Mouse (Mus musculus) midbrain, postnatal 0 days (tissue): ENCODE results near the gene Anp32a. TPM values are rescaled to one million over a fixed set of nuclear protein-coding genes. Genes with fewer than 3 reads are reported as not detected.

Experiments used
- ATAC-seq: fragments of 200-750 bp; cut with Nextera tagmentation; 2 replicates; pipeline ENCODE4 v1.8.0; 2017; ENCODE audit warnings: moderate number of reproducible peaks, mild to moderate bottlenecking, moderate TSS enrichment, moderate library complexity; ENCODE audit not compliant: low FRiP score
- DNase-seq: peaks from one replicate; pipeline ENCODE4 v3.0.0-alpha.2; 2015; ENCODE audit warnings: low spot score
- H3K27ac ChIP-seq: fragments of 300-500 bp; sonication (generic); 2 replicates; pipeline ENCODE4 v1.5.1; 2014; ENCODE audit warnings: low read depth, mild to moderate bottlenecking, low read length, mixed read lengths
- H3K27me3 ChIP-seq: fragments of 300-500 bp; sonication (generic); 2 replicates; pipeline ENCODE4 v1.6.1; 2014; ENCODE audit warnings: low read length, control low read depth, mixed read lengths; ENCODE audit not compliant: insufficient read depth
- H3K36me3 ChIP-seq: fragments of 300-500 bp; sonication (generic); 2 replicates; pipeline ENCODE4 v1.6.1; 2014; ENCODE audit warnings: low read length, control low read depth, mixed read lengths; ENCODE audit not compliant: insufficient read depth
- H3K4me1 ChIP-seq: fragments of 300-500 bp; sonication (generic); 2 replicates; pipeline ENCODE4 v1.6.1; 2014; ENCODE audit warnings: mild to moderate bottlenecking, control low read depth, antibody characterized with exemption, low read length, mixed read lengths; ENCODE audit not compliant: insufficient read depth
- H3K4me2 ChIP-seq: fragments of 300-500 bp; sonication (generic); 2 replicates; pipeline ENCODE4 v1.6.1; 2014; ENCODE audit warnings: low read depth, mild to moderate bottlenecking, low read length, mixed read lengths; ENCODE audit not compliant: poor library complexity, severe bottlenecking
- H3K4me3 ChIP-seq: fragments of 300-500 bp; sonication (generic); 2 replicates; pipeline ENCODE4 v1.5.1; 2014; ENCODE audit warnings: low read depth, mild to moderate bottlenecking, low read length, moderate library complexity
- H3K9ac ChIP-seq: fragments of 300-500 bp; sonication (generic); replicated peaks from 2 replicates; pipeline ENCODE4 v1.6.1; 2014; ENCODE audit warnings: mild to moderate bottlenecking, low read length, moderate library complexity, mixed read lengths; ENCODE audit not compliant: poor library complexity, severe bottlenecking
- H3K9me3 ChIP-seq: fragments of 300-500 bp; sonication (generic); 2 replicates; pipeline ENCODE4 v1.6.1; 2016; ENCODE audit warnings: low read length, control low read depth
- CTCF ChIP-seq: IDR thresholded peaks from 2 replicates; pipeline ENCODE4 v1.5.1; 2016; ENCODE audit warnings: antibody characterized with exemption, mild to moderate bottlenecking
- WGBS: fragments of 180-500 bp; shearing (Covaris S2); extraction: QIAGEN DNeasy Blood & Tissue Kit; methylation state at CpG from one replicate; pipeline ENCODE4 v1.1.7; 2014; 5-methylcytosine and 5-hydroxymethylcytosine counted together
- polyA plus RNA-seq: library from polyadenylated mRNA; unstranded; fragments of >200 nt; fragmentation: Nextera tagmentation; extraction: Ambion mirVana; gene quantifications from 2 replicates; pipeline ENCODE4 v1.2.1, GENCODE M21; 2015
- total RNA-seq: library from RNA; depleted of rRNA; stranded (reverse); fragments of >200 nt; gene quantifications from 2 replicates; pipeline ENCODE4 v1.2.3, GENCODE M21; 2014

The Anp32a gene
- total and polyA plus RNA-seq, 2 experiments from 2014 or later: 76.2 to 88.8 TPM

DNA sequence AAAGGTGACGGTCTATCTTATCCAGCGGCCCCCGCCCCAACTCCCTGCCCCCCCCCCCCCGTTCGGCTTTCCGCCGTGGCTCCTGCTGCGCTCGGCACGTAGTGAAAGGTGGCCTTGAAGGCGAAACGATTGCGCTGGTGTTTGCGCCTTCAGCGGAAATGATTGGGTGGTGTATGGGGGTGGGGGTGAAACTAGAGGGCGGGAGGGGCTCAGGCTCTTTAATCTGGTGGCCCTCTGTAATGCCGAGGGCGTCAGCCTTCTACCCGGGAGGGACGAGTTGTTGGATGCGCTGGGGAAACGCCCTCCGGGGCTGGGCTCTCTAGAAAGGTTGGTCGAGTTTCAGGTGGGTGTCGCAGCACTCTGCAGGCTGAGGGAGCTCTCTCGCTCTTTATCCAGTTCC, 3.5 kb downstream of the Anp32a start:
- under 1% methylated on average over 23 of the region's 26 CpGs for WGBS
- no peak for TF ChIP-seq CTCF
- peak; percentile 33 for ATAC-seq
- H3K4me1 ChIP-seq: peaks cover 10% of the 10 kb centered on the region
- peak overlapping the region; percentile 92 for H3K4me2 ChIP-seq
- H3K9me3 ChIP-seq: no peaks in the 10 kb centered on the region
- peak overlapping the region; percentile 87 for H3K4me3 ChIP-seq
- no peaks in the 10 kb centered on the region for H3K27me3 ChIP-seq
- H3K9ac ChIP-seq: peak overlapping the region; percentile 98
- no peaks in the 10 kb centered on the region for H3K36me3 ChIP-seq
- DNase-seq: peak; percentile 66
- peak overlapping the region; percentile 100 for H3K27ac ChIP-seq

DNA sequence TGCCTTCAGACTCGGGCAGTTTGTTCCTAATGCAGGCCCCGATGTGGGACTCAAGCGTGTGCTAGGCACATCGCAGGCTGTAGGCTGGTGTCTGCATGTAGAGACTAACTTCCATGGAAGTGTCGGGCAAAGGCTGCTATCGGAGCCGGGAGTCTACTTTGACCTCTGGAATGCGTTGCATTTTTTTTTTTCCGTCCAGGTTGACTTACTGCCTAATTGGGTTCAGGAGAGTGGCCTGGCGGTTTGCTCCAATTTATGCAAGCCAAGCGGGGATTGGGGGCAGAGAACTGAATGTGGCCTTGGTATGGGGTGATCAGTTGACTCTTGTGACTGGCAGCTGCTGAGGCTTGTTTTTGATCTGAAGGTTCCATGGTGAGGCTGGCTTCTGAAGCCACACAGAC, 4.0 kb downstream of the Anp32a start:
- 1% methylated on average over 11 of the region's 11 CpGs for WGBS
- H3K4me3 ChIP-seq: peak overlapping the region; percentile 87
- peak overlapping the region; percentile 92 for H3K4me2 ChIP-seq
- H3K9ac ChIP-seq: peak overlapping the region; percentile 98
- peak overlapping the region; percentile 100 for H3K27ac ChIP-seq
- H3K9me3 ChIP-seq: no peaks in the 10 kb centered on the region
- H3K4me1 ChIP-seq: peaks cover 10% of the 10 kb centered on the region
- no peak for TF ChIP-seq CTCF
- H3K36me3 ChIP-seq: no peaks in the 10 kb centered on the region
- ATAC-seq: no peak
- no peaks in the 10 kb centered on the region for H3K27me3 ChIP-seq
- no peak for DNase-seq

DNA sequence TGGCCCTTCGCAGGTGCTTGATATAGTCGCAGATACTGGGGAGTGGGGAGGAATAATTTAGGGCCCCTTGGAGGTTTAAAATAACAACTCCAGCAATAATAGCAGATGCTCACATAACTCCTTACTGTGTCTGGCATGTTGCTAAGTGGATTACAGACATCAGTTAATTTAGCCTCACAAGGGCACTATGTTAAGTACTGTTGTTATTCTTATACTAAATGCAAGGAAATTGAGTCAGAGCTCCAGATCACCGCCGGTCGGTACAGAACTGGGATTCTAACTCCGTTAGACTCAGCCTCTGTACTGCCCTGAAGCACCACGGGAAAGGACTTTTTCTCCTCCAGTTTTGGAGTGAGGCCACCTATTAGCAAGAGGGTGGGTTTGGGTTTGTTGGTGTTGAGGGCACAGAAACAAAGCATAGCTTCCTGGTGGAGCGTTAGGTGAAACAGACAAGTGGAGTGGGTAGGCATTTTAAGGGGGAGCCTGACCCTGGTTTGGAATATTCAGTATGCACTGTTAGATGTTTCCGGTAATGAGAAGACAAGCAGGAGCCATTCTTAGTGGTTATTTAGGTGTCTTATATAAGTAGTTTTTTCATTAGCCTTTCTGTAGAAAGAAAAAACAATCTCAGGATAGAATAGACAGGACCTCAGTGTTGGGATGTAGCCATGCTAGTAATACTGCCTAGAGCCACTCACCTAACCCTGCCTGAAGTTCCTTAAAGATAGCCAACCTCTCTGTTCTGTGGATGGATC, 4.7 kb downstream of the Anp32a start:
- ATAC-seq (no peak), DNase-seq (no peak)
- H3K27ac ChIP-seq: peak overlapping the region; percentile 100; the same call in 1 of the 2 replicates
- no peak for TF ChIP-seq CTCF
- peak overlapping the region; percentile 98 for H3K9ac ChIP-seq
- peaks cover 10% of the 10 kb centered on the region for H3K4me1 ChIP-seq
- H3K36me3 ChIP-seq: no peaks in the 10 kb centered on the region
- peak overlapping the region; percentile 87 for H3K4me3 ChIP-seq
- H3K9me3 ChIP-seq: no peaks in the 10 kb centered on the region
- no peaks in the 10 kb centered on the region for H3K27me3 ChIP-seq
- peak overlapping the region; percentile 92 for H3K4me2 ChIP-seq
- WGBS: 40% methylated on average over 9 of the region's 9 CpGs

DNA sequence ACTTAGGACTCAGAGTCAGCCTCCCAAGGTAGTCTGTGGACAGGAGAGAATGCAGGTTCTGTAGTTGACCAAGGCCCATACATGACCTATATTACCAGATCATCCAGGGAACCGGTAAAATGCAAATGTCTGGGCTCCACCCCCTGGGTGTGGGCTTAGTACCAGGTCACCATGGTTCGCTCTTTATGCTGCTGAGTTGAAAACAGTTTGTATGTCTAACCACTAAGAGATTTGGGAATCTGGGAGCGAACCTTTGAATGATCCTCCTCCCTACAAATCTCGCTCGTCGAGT, 5.2 kb downstream of the Anp32a start:
- TF ChIP-seq CTCF: no peak
- Histone ChIP-seq H3K9me3 (no peaks in the 10 kb centered on the region), H3K4me3 (no peak overlapping the region; the same call in 1 of the 2 replicates), H3K36me3 (no peaks in the 10 kb centered on the region), H3K4me1 (peaks cover 10% of the 10 kb centered on the region), H3K9ac (no peak overlapping the region), H3K27ac (no peak overlapping the region), H3K27me3 (no peaks in the 10 kb centered on the region), H3K4me2 (peak overlapping the region; percentile 92)
- DNase-seq (no peak), ATAC-seq (no peak)
- 68% methylated on average over 6 of the region's 6 CpGs for WGBS

- H3K4me2 ChIP-seq: no peak overlapping the region
- 76% methylated on average over 5 of the region's 5 CpGs for WGBS
- no peak overlapping the region for H3K4me3 ChIP-seq
- H3K9ac ChIP-seq: no peak overlapping the region
- ATAC-seq (no peak), DNase-seq (no peak)
- H3K9me3 ChIP-seq: no peaks in the 10 kb centered on the region
- no peak for TF ChIP-seq CTCF
- no peaks in the 10 kb centered on the region for H3K36me3 ChIP-seq
- H3K27me3 ChIP-seq: no peaks in the 10 kb centered on the region
- H3K27ac ChIP-seq: no peak overlapping the region
- H3K4me1 ChIP-seq: peaks cover 10% of the 10 kb centered on the region
These were observed 6.1 kb downstream of the Anp32a start for GRCm38 (mm10) chr9:62347201-62347600.

DNA sequence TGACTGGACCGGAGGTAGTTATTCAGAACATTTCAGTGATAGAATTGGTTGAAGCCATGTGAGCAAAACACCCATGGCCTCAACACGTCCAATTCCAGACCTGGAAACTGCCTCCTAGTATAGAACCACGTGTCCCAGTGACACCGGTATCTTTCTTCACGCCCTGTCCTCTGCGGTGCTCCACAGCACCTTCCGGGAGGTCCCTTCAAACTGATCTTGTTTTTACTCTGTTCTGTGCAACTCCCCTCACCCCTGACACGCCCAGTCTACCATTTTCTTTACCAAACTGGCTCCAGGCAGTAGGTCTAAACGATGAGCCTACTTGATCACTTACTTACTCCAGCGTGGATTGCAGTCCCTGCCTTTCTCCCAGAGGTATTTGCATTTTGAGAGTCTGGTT, 7.0 kb downstream of the Anp32a start:
- 83% methylated on average over 10 of the region's 10 CpGs for WGBS
- no peak overlapping the region for H3K27ac ChIP-seq
- ATAC-seq (no peak), DNase-seq (no peak)
- TF ChIP-seq CTCF: no peak
- H3K4me3 ChIP-seq: no peak overlapping the region
- peaks cover 10% of the 10 kb centered on the region for H3K4me1 ChIP-seq
- no peaks in the 10 kb centered on the region for H3K27me3 ChIP-seq
- no peak overlapping the region for H3K4me2 ChIP-seq
- H3K9me3 ChIP-seq: no peaks in the 10 kb centered on the region
- H3K9ac ChIP-seq: no peak overlapping the region
- H3K36me3 ChIP-seq: no peaks in the 10 kb centered on the region
